Mouse (Mus musculus) kidney, embryonic 14.5 days (tissue): ENCODE results near the gene Nde1. TPM values are rescaled to one million over a fixed set of nuclear protein-coding genes. Genes with fewer than 3 reads are reported as not detected.

Source experiments
- ATAC-seq: fragments of 200-750 bp; cut with Nextera tagmentation; 2 replicates; pipeline ENCODE4 v1.8.0; 2017; ENCODE audit warnings: moderate number of reproducible peaks, mild to moderate bottlenecking, moderate TSS enrichment, moderate library complexity; ENCODE audit not compliant: low FRiP score, low TSS enrichment
- H3K27ac ChIP-seq: fragments of 300-500 bp; sonication (generic); 2 replicates; pipeline ENCODE4 v1.5.1; 2014; ENCODE audit warnings: low read depth, mild to moderate bottlenecking, low read length, moderate library complexity, mixed read lengths
- H3K27me3 ChIP-seq: fragments of 300-500 bp; sonication (generic); 2 replicates; pipeline ENCODE4 v1.6.1; 2014; ENCODE audit warnings: mild to moderate bottlenecking, low read length; ENCODE audit not compliant: control insufficient read depth, insufficient read depth
- H3K36me3 ChIP-seq: fragments of 300-500 bp; sonication (generic); 2 replicates; pipeline ENCODE4 v1.6.1; 2014; ENCODE audit warnings: low read length, mixed read lengths; ENCODE audit not compliant: control insufficient read depth, insufficient read depth
- H3K4me1 ChIP-seq: fragments of 300-500 bp; sonication (generic); 2 replicates; pipeline ENCODE4 v1.6.1; 2014; ENCODE audit warnings: low read length, mixed read lengths; ENCODE audit not compliant: control insufficient read depth, insufficient read depth
- H3K4me2 ChIP-seq: fragments of 300-500 bp; sonication (generic); replicated peaks from 2 replicates; pipeline ENCODE4 v1.6.1; 2014; ENCODE audit warnings: low read depth, mild to moderate bottlenecking, low read length
- H3K4me3 ChIP-seq: fragments of 300-500 bp; sonication (generic); 2 replicates; pipeline ENCODE4 v1.5.1; 2014; ENCODE audit warnings: mild to moderate bottlenecking, low read length
- H3K9ac ChIP-seq: fragments of 300-500 bp; sonication (generic); 2 replicates; pipeline ENCODE4 v1.6.1; 2014; ENCODE audit warnings: low read depth, mild to moderate bottlenecking, low read length, moderate library complexity
- H3K9me3 ChIP-seq: fragments of 300-500 bp; sonication (generic); 2 replicates; pipeline ENCODE4 v1.6.1; 2016; ENCODE audit warnings: low read length; ENCODE audit not compliant: control insufficient read depth
- WGBS: fragments of 180-500 bp; shearing (Covaris S2); extraction: QIAGEN DNeasy Blood & Tissue Kit; methylation state at CpG from one replicate; pipeline ENCODE4 v1.1.7; 2014; 5-methylcytosine and 5-hydroxymethylcytosine counted together
- polyA plus RNA-seq: library from polyadenylated mRNA; unstranded; fragments of >200 nt; fragmentation: Nextera tagmentation; extraction: Ambion mirVana; gene quantifications from 2 replicates; pipeline ENCODE4 v1.2.1, GENCODE M21; 2014

The Nde1 gene
- polyA plus RNA-seq, 1 experiment from 2014 or later = 147 TPM

DNA sequence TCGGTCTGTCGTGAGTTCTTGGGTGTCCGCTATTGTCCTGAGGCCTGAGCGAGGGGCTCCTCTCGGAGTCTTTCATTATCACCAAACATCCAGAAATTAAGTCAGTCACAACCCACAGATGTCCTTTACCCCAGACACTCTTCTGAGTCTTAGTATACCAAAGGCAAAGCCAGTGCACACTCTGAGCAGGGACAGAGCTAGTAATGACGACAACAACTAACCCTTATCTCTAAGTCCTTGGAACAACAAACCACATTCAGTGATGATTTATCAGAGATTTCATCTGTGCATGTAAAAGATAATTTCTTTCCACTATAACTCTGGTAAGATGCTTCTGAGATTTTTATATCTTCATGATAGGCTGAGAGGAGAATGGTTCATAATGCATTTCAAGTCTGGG is 6.8 kb upstream of the Nde1 start:
- no peak overlapping the region for H3K4me3 ChIP-seq
- no peaks in the 10 kb centered on the region for H3K27me3 ChIP-seq
- 89% methylated on average over 3 of the region's 6 CpGs for WGBS
- ATAC-seq = no peak
- H3K9me3 ChIP-seq = no peaks in the 10 kb centered on the region
- no peak overlapping the region for H3K27ac ChIP-seq
- H3K4me1 ChIP-seq = peaks cover 6% of the 10 kb centered on the region; the same call in 1 of the 2 replicates
- H3K4me2 ChIP-seq = no peak overlapping the region
- no peak overlapping the region for H3K9ac ChIP-seq
- H3K36me3 ChIP-seq = peaks cover 20% of the 10 kb centered on the region

- Histone ChIP-seq H3K4me1 (peaks cover 6% of the 10 kb centered on the region; the same call in 1 of the 2 replicates), H3K27me3 (no peaks in the 10 kb centered on the region), H3K36me3 (peaks cover 2% of the 10 kb centered on the region; the same call in 1 of the 2 replicates), H3K9me3 (no peaks in the 10 kb centered on the region), H3K9ac (peak overlapping the region; percentile 83), H3K4me3 (peak overlapping the region; percentile 84), H3K4me2 (peak overlapping the region; percentile 81), H3K27ac (peak overlapping the region; percentile 78; the same call in 1 of the 2 replicates)
- WGBS = 7% methylated on average over 7 of the region's 7 CpGs
- no peak for ATAC-seq
Measured at GRCm38 (mm10) chr16:14158536-14158935, 4.5 kb upstream of the Nde1 start.

DNA sequence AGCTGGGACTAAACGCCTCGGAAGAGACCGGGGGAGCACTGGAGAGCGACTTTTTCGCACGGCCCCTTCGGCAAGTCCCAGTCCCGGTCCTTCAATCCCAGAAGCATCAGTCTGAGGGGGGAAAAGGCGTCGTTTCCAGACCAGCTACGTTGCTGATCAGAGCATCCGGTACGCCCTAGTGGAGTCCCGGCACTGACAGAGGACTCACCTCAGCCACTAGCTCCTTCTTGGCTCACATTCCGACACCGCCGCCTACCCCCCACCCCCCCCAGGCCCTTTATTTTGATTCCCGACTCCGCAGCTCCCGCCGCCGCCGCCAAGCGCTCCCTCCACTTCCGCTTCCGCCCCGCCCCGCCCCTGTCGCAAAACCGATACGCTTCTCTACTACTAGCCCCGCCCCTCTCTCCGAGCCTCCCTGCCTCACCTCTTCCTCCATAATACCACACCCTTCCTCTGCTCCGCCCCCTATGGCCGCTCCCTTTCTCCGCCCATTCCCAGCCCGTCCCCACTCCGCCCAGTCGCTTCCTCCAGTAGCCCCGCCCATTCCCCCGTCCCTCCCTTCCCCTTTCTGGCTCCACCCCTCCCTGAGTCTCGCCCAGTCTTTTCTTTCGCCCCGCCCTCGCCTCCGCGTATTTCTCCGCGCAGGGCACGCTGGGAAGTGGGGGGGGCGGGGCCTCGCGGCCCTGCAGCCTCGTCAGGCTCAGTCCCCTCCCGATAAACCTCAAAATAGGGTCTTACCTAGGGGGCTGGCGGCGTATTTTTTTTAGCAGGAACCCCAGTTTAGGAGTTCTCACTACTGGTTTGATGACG is 3.9 kb upstream of the Nde1 start:
- WGBS = under 1% methylated on average over 53 of the region's 58 CpGs
- Histone ChIP-seq H3K9ac (peak overlapping the region; percentile 83), H3K27me3 (no peaks in the 10 kb centered on the region), H3K9me3 (no peaks in the 10 kb centered on the region), H3K4me2 (peak overlapping the region; percentile 81), H3K36me3 (no peaks in the 10 kb centered on the region), H3K4me1 (peaks cover 8% of the 10 kb centered on the region), H3K4me3 (peak overlapping the region; percentile 84), H3K27ac (peak overlapping the region; percentile 96)
- ATAC-seq = peak; percentile 95

DNA sequence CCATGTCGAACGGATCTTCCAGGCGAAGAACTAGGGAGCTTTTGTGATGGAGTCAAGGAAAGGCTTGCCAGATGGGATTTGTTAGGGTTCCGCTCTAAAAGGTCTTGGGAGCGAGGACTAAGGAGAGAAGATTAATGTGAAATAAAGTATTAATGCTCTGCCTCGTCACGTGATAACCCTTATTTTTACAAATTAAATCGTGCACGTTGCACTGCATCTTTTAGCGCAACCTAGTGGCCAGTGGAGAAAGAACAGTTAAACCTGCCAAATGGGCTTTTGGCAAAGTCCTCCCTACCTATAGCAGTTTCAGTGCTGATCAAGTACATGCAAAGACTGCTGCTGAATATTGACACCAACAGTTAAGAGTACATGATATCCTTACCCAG is 3.3 kb upstream of the Nde1 start:
- peak; percentile 0; the same call in 1 of the 2 replicates for ATAC-seq
- peak overlapping the region; percentile 96 for H3K27ac ChIP-seq
- no peaks in the 10 kb centered on the region for H3K27me3 ChIP-seq
- H3K4me2 ChIP-seq = peak overlapping the region; percentile 48
- under 1% methylated on average over 10 of the region's 10 CpGs for WGBS
- peak overlapping the region; percentile 84 for H3K4me3 ChIP-seq
- H3K36me3 ChIP-seq = no peaks in the 10 kb centered on the region
- peak overlapping the region; percentile 68 for H3K9ac ChIP-seq
- H3K9me3 ChIP-seq = no peaks in the 10 kb centered on the region
- H3K4me1 ChIP-seq = peaks cover 14% of the 10 kb centered on the region

GRCm38 (mm10) chr16:14160941-14161340 is 2.1 kb upstream of the Nde1 start:
- Histone ChIP-seq H3K27me3 (no peaks in the 10 kb centered on the region), H3K9me3 (no peaks in the 10 kb centered on the region), H3K36me3 (no peaks in the 10 kb centered on the region), H3K27ac (no peak overlapping the region), H3K4me3 (no peak overlapping the region), H3K9ac (no peak overlapping the region), H3K4me2 (no peak overlapping the region), H3K4me1 (peaks cover 16% of the 10 kb centered on the region)
- no peak for ATAC-seq
- whole genome bisulfite sequencing = 91% methylated on average over 1 of the region's 1 CpGs

DNA sequence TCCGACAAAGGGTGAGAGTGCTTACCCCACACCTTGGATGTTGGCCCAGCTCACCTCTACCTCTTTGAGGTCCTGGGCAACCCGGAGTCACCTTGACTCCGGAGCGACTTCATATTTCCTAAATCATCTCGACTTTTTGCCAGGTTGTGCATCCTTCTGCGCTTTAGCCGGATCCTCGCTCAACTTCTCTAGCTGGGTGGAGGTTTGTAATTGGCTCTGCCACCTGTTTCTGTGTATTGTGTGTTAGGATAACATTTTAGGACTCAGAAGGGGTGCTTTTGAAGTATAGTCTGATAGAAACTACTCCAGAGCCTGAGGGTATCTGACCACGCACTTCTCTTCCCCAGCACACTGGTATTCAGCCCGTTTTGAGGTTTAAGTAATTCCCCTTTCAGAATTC is 656 bp downstream of the Nde1 start:
- WGBS = 2% methylated on average over 10 of the region's 10 CpGs
- H3K27ac ChIP-seq = 0 out of 2 replicates have a peak overlapping the region, but pooled peaks have one; percentile 91

DNA sequence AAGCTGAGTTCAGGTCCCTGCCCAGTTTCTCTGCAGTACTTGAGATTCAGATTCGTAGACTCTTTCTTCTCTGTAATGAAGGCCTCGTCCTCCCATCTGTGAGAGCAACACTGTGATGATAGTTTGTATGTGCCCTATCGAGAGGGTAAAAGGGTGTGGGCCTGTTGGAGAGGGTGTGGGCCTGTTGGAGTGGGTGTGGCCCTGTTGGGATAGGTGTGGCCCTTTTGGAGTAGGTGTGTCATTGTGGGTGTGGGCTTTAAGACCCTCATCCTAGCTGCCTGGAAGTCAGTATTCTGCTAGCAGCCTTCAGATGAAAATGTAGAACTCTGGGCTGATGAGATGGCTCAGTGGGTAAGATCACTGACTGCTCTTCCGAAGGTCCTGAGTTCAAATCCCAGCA is 3.4 kb downstream of the Nde1 start:
- no peak for ATAC-seq
- 92% methylated on average over 4 of the region's 4 CpGs for WGBS

More for the DNA sequence above, 656 bp downstream of the Nde1 start:
- Histone ChIP-seq H3K4me1 (peaks cover 10% of the 10 kb centered on the region), H3K4me3 (peak overlapping the region; percentile 85), H3K36me3 (peaks cover 9% of the 10 kb centered on the region; the same call in 1 of the 2 replicates), H3K9ac (peak overlapping the region; percentile 85), H3K9me3 (no peaks in the 10 kb centered on the region), H3K27me3 (no peaks in the 10 kb centered on the region), H3K4me2 (peak overlapping the region; percentile 46)
- ATAC-seq = no peak

GRCm38 (mm10) chr16:14169706-14170105 is 6.6 kb downstream of the Nde1 start:
- no peak overlapping the region for H3K4me3 ChIP-seq
- H3K36me3 ChIP-seq = peaks cover 65% of the 10 kb centered on the region
- 86% methylated on average over 1 of the region's 1 CpGs for WGBS
- H3K27ac ChIP-seq = no peak overlapping the region
- no peaks in the 10 kb centered on the region for H3K27me3 ChIP-seq
- no peak overlapping the region for H3K9ac ChIP-seq
- ATAC-seq = no peak
- no peaks in the 10 kb centered on the region for H3K9me3 ChIP-seq
- H3K4me1 ChIP-seq = peaks cover 1% of the 10 kb centered on the region; the same call in 1 of the 2 replicates
- no peak overlapping the region for H3K4me2 ChIP-seq

More for the DNA sequence above, 3.4 kb downstream of the Nde1 start:
- H3K9me3 ChIP-seq = no peaks in the 10 kb centered on the region
- H3K9ac ChIP-seq = no peak overlapping the region
- H3K4me2 ChIP-seq = no peak overlapping the region
- H3K36me3 ChIP-seq = peaks cover 36% of the 10 kb centered on the region
- no peak overlapping the region for H3K4me3 ChIP-seq
- H3K4me1 ChIP-seq = peaks cover 10% of the 10 kb centered on the region
- H3K27me3 ChIP-seq = no peaks in the 10 kb centered on the region
- H3K27ac ChIP-seq = no peak overlapping the region

DNA sequence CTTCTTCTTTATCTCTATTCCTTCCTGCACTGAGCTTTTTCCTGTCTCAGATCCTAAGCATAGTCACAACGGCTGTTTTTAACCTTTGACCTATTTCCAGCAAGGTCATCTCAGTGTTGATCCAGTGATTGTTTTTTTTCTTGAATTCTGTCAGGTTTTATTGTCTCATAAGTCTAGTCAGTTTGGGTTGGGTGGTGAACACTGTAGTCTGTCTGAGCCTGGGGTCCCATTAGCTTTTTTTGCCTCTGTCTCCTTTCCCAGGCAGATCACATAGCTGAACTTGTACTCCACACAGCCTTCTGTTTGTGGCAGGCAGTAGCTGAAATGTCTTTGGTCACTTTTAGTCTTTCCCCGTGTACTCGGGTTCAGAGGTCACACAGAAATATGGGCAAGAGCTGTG is 15.0 kb downstream of the Nde1 start:
- Histone ChIP-seq H3K27me3 (no peaks in the 10 kb centered on the region), H3K9ac (no peak overlapping the region), H3K9me3 (no peaks in the 10 kb centered on the region), H3K36me3 (peaks cover 93% of the 10 kb centered on the region), H3K27ac (no peak overlapping the region), H3K4me1 (no peaks in the 10 kb centered on the region), H3K4me3 (no peak overlapping the region), H3K4me2 (no peak overlapping the region)
- no peak for ATAC-seq
- 29% methylated on average over 3 of the region's 3 CpGs for WGBS
